Mouse (Mus musculus) lung, postnatal 25 days (tissue): ENCODE measurements around the gene Slc2a5.

ENCODE experiments used
- DNase-seq: peaks from one replicate; pipeline ENCODE4 v3.0.0; 2022; ENCODE audit warnings: low spot score

The Slc2a5 gene

DNA sequence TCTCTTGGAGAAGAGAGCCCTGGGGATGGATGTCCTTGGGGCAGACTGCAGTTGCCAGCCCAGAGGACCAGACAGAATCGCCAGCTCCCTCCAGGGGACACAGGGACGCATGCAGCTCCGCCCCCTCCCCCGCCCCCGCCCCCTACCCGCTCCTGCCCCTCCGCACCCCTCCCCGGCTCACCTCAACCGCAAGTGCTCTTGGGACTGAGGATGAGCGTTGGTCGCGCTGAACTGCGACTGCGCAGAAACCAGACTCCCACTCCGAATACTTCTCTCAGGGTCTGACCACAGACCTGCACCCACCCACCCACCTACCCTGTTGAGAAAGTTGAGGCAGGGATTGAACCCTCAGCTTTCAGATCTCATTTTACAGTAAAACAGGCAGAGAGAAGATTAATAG is at the start of gene Slc2a5:
Slc2a5 (plus strand) TSS at position 229 of the 400 bp plus-strand sequence.
- no peak for DNase-seq

DNA sequence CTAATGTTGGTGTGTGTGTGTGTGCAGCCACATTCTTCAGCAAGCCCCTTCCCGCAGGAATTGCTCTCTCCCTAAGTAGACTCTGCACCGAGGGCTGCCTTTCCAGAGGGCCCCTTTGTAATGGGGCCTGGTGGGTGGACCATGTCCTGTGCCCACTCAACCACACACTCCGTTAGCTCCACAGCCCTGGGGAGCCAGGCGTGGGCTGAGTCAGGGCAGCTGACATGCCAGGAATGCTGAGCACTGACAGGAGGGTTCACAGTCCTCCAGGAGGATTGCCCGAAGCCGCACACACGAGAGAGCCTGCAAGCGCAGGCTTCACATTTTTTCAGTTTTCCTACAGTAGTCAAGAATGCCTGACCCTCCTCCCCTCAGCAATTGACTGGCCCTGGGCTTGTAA is 48.9 kb upstream of the Slc2a5 start:
- DNase-seq = peak; percentile 37

DNA sequence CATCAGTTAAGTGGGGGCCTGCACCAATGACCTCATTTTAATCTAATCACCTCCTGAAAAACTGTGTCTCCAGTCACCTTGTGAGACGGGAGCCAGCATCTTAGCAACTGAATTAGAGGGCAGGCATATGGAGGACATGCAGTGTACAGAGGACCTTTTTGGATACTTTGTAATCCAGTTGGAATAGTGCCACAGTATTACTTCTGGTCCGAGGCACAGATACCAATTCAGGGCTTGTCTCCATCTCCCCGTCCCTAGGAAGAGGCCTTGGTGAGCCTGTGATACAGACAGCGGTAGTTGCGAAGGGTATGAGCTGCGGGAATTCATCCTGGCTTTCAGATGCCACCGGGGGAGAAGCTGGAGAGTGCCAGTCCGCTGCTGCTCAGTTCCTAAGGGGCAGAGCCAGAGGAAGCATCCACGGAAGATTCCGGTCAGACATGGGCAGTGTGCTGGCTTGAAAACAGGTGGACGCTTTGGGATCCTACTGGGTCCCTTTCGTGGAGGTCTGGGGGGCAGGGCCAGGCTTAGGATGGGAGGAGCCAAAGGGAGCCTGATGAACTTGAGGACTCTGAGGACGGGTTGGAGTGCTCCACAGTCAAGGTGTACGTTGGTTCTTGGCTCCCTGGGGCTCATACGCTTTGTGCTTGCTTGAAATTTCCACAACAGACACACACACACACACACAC is 46.5 kb upstream of the Slc2a5 start:
- DNase-seq = no peak

DNA sequence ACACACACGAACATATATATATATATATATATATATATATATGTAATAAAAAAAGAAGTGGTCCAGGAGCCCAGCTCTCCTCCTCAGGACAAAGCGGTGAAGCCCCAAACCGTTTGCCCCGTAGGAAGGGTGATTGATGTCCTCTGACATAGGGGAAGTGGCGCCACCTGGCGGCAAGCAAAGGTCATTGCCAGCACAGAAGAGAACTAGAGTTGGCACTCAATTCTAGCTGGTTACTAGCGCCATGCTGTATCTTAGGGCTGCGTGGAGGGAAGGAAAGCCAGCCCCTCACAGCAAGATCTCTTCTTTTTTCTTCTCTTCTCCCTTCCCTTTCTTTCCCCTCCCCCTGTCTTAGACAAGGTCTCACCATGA is 46.0 kb upstream of the Slc2a5 start:
- no peak for DNase-seq

DNA sequence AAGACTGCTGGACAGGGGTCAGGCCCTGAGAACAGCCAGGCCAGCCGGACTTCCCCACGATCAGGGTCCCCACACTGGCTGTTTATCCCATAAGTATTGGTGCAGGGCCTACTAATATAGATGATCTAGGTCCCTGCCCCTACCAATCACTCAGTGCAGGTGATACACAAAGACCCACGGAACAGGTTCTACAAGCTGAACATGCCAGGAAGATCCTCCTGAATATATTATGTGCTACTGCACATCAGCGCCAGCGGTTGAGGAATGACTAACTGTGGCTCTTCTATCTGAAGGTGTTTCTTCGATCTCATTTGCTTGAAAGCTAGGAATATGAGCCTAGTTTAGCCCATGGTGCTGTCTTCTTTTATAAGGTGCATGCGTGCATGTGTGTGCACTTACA is 43.7 kb upstream of the Slc2a5 start:
- no peak for DNase-seq

DNA sequence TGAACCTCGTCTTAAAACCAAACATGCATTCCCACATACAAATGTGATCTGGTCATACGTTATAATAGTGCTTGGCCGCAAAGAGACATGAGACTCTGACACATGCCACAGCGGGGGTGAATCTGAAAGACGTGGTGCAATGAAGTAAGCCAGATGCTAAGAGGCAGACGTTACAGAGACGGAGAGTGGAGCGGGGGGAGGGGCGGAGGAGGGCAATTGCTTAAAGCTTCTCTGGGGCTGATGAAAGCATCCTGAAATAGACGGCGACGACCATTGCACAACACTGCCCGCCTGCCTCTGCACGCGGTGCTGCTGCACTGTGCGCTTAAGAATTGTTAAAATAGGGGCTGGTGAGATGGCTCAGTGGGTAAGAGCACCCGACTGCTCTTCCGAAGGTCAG is 42.9 kb upstream of the Slc2a5 start:
- DNase-seq = peak; percentile 65

DNA sequence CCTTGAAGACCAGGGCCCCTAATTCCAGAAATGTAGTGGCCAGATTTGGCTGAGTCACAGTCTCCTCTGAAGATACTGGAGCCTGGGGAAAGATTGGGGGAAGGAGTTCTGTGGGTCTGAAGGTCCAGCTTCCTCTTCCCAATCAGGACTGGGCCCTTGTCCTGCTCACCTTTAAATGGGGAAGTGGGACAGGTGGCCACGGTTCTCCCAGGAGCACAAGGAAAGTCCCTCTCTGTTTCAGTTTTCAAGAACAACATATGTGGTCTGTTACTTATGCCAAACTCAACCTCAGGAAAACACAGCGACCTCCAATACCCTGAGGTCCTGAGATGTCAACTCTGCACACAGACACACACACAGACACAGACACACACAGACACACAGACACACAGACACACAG is 40.4 kb upstream of the Slc2a5 start:
- DNase-seq = no peak

DNA sequence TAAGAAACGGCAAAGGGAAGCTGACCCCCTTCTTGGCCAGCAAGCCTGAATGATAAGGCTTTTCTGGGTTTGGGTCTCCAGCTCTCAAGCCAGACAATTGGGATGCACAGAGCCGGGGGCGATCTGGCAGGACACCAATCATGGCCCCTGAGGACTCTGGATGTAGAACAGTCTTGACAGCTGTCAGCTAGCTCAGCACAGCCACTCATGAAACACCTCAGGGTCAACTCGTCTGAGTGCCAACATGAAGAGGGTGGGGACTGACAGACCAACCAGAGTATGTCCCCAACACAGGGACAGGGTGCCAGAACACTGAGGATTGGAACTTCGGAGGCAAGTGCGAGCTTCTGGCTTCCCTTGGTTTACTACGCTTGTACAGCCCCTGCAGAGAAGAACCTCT is 39.8 kb upstream of the Slc2a5 start:
- DNase-seq = no peak

DNA sequence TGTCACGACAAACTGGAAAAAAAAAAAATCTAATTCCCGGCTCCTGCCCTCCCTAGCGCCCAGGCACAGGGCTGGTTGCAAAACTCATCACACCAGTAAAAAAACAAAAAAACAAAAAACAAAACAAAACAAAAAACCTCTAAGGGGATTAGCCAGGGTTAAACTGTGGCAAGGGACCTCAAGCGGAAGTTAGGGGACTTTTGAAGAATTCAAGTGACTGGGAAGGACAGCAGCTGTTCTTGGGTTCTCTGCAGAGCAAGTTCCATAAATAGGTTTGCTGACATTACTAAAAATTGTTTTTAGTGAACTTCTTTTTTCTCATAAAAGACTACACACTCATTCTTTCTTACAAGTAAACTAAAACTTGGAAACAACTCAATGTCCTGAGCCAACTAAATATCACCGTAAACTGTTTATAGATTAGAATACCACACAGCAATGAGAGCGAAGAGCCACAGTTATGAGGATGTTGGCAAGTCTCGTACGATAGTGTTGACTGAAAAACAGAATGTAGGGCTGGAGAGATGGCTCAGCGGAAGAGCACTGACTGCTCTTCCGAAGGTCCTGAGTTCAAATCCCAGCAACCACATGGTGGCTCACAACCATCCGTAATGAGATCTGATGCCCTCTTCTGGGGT is 38.6 kb upstream of the Slc2a5 start:
- DNase-seq = peak; percentile 58

DNA sequence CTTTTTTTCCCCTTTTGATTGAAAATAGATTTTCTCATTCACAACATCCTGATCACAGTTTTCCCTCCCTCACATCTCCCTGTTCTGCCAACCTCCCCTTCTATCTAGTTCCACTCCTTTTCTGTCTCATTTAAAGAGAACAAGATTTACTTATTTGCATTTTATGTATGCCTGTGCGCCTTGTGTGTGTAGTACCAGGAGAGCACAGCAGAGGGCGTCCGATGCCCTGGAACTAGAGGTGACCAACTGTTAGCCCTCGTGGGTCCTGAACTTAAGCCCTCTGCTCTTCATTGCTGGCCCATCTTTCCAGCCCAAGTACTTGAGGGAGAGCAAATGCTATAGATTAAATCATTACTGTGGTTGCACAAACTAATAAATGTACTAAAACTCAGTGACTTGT is 33.7 kb upstream of the Slc2a5 start:
- DNase-seq = no peak

DNA sequence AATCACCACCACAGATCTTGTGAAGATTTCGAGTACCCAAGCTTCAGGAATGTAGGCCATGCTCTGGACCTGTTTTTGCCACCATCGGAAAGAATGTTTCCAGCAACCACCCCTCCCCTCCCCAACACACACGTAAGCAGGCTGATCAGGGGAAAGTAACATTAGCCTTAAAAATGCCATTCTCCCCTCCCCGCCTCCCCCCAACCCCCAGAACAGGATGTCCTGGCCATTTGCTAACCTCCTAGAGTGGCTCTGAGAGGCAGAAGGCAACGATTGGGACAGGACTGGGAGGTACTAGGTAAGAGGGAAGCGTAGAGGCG is 32.3 kb upstream of the Slc2a5 start:
- no peak for DNase-seq

DNA sequence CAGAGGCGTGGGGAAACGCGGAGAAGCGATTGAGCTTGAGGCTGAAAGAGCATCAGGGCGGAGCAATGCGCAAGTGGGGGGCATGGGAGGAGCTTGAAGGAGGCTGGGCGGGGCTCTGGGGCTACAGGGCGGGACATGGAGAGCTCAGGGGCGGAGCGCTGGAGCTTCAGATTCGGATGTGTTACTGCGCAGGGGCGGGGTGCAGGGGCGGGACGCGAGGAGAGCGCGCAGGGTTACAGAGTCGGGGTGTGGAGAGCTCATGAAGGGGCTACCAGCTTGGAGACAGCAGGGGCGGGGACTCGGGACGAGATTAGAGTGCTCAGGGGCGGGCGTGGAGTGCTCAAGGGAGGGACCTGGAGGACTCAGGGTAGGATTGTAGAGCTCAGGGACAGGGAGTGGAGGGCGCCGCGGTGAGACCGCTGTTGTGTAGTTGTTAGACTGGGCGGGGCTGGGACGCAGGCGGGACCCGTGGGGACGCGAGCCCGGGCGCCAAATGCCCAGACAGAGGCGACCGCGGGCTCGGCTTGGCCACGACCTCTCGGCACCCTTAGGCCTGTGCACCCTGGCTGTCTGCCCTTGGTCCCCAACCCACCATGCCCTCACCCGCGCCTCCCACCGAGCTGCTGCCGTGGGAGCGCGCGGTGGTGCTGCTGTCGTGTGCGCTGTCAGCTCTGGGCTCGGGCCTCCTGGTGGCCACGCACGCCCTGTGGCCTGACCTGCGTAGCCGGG is 31.8 kb upstream of the Slc2a5 start, which contains the start of gene Gpr157:
Gpr157 (plus strand) TSS at position 205 of the 729 bp plus-strand sequence.
- DNase-seq = peak; percentile 94

DNA sequence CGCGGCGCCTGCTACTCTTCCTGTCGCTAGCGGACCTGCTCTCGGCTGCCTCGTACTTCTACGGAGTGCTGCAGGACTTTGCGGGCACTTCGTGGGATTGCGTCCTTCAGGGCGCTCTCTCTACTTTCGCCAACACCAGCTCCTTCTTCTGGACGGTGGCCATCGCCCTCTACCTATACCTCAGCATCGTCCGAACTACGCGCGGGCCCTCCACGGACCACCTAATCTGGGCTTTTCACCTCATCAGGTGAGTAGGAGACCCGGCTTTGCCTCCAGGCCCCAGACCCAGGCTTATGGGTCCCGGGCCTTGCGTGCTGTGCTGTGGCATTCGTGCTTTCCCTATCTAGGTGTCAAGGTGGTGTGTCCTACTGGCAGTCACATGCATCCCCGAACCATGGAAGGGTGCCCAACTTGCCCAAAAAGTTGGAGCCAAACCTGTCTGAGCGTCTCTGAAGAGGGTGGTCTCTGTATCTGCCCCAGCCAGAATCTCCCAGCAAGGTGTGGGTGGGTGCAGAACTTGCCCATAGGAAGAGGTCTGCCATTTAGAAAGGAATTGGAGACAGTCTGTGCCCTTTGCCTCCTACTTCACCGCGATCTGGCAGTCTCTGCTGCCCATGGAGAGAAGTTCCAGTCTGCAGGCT is 31.1 kb upstream of the Slc2a5 start:
- peak; percentile 45 for DNase-seq

DNA sequence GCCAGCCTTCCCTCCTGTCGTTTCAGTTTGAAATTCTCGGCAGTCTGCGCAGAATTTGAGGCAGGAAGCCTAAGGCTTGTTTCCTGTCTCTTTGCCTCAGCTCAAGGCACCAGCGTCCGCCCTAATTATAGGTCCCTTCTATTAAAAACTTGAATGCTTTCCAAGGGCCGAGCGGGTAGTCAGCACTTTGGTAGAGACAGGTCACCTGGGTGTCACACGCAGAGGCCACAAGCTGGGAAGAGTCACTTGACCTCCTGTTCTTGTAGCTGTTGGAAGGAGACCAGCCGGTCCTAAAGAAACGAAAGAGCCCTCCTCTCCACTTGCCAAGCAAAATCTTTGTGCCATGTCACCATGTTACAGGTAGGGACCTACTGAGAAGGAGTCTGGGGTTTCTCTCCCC is 30.0 kb upstream of the Slc2a5 start:
- peak; percentile 36 for DNase-seq

DNA sequence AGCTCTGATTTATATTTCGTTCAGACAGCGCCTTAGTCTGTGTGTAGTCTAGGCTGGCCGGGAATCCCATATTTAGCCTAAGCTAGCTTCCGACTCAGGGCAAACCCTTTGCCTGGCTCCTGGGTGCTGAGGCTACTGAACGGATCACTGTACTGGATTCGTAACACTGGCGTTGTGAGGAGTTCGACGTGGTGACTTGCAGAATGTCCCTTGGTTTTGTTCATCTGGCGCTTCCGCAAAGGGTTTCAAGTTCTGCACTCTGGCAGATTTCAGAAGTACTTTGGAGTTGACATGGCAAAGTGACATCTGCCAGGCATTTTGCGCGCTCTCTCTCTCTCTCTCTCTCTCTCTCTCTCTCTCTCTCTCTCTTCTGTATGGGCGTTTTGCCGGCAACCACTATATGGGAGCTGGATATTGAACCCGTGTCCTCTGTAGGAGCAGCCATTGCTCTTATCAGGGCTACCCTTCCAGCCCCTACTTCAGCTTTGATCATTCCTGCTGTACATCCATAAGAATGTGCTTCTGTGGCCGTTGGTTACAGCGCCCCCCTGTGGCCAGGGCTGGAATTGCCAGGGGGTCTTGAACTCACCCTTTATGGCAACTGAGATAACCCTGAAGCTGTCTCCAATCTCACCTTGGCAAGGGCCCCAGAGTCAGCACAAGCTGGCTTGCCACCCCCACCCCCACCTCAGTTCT is 27.0 kb upstream of the Slc2a5 start:
- no peak for DNase-seq

DNA sequence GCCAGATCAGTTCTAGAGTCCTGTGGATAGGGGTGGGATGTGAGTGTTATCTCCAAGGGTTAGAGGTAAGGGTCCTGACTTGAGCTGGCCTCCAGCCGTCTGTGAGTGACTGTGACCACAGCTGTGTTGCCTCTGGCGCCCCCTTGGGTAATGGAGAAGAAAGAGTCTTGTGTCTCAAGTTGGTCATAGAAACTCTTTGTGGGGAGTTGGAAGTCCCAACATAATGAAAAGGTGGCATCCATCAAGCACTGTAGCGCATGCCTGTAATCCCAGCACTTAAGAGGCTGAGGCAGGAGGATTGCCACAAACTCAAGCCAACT is 26.5 kb upstream of the Slc2a5 start:
- no peak for DNase-seq

DNA sequence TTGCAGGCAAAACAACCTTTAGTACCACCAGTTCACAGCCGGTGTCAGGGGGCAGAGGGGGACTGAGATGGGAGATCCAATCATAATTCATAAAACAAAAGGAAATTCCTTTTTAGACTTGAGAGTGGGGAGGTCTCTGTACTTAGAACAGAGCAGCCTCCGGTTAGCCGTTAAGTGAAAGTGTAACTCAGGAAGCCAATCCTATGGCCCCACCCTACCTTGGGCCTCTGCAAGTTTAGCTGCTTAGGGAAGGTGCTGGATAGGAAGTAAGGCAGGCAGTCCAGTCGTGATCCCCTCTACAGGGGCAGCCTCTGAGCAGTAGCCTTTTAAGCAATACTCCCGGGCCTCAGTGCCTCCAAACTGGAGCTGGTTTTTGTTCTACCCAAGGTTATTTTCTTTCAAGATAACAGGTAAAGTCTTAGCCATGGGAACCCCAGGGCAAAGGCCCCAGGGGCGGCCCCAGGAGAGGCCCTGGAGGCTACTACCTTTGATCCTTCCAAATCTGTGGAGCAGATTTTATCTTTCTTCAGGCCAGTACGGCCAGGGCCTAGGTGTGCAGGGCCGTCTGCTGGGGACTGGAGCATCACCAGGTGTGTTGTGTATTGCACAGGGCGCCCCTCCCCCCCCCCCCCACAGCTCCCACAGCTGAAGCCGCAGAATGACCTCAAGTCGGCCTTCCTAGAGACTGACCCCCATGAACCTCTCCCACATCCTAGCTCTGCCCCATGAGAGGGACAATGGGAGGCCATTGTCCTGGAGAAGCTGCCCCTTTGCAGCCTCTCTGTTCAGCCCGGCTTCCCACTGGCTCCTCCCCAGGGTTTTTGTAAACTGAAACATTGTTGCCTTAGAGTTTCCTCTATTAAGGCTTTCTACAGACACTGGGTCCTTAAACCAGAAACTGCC is 25.3 kb upstream of the Slc2a5 start:
- DNase-seq = no peak

DNA sequence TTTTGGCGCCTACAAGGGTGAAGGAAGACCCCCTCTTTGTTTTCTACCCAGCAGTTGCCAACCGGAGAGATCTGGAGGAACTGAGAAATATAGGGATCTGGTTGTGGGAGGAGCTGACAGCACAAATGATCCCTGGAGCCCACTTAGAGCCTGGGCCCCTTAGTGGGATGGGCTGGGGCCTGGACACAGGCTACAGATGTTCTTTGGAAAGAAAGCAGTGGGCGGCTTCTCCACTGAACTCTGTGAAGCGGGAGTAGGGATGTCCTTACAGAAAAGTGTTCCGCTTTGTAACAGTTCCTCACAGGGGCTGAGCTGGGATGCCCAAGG is 24.7 kb upstream of the Slc2a5 start:
- DNase-seq = no peak

DNA sequence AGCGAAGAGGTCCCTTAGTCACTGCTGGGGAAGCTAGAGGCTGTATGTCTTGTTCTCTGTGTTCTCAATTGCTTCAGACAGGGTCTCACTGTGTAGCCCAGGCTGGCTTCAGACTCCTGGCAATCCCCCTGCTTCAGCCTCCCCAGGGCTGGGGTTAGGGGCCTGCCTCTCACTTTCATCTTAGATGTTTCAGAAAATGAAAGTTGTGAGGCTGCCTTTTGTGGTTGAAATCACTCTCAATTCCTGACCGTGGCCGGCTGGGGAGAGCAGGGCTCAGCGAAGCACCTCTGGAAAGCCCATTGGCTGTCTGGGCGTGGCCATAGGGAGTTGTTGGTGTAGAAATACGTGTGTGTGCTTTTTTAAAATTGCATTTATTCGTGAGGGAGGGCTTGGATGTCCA is 22.8 kb upstream of the Slc2a5 start:
- DNase-seq = no peak

DNA sequence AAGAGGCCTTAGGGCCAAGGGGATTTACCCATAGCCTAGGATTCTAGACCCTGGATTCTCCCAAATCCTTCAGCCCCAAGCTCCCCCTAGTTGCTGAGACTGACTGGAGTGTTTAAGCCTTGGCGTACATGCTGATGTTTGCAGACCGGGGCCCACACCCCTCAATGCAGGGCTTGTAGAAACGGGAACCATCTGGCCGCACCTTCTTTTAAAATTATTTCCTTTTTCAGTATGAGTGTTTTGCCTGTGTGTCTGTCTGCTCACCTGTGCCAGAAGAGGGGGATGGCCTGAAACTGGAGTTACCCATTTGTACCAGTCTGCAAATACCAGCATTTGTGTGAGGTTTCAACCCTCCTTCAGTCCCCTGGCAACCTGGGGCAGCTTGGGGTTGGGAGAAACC is 21.2 kb upstream of the Slc2a5 start:
- no peak for DNase-seq

DNA sequence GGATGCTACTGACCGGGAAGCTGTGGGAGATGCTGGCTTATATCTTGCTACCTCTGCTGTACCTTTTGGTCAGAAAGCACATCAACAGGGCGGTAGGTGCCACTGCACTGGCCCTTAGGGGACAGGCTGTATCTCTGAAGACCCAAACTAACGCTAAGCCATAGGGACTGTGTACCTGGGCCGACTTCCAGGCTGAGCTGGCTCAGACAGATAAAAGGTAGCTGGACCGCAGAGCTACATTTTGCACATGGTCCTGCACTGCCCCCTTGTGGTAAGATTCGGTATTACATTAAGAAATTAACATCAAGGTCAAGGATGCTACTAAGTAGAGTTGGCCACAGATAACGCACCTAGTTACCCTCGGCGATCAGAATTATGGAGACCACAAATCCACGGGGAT is 20.2 kb upstream of the Slc2a5 start:
- peak; percentile 81 for DNase-seq

DNA sequence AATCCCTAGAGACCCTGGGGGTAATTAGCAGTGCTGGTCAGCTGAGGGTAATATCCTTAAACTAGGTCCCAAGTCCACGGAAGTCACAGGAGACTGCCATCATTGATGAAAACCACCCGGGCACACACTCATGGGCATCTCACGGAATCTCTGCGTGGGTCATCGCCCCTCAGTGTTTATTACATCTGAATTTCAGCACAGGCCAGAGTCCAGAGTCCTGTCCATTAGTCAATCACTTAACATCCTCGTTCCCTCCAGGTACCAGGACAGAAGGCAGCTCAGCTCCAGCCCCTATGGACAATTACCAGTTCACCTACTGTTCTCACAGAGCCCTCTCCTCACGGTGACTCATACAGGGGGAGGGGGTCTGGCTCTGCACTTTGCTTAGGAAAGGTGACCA is 16.3 kb upstream of the Slc2a5 start:
- no peak for DNase-seq
